Mouse (Mus musculus) urinary bladder, adult 18-20 months (tissue): Measurements from ENCODE around the gene Pdzd2.
"Not testable (repeated sequence)": the region's sequence is repeated elsewhere in the genome, so short reads cannot be mapped to it uniquely, and the experiment has no call there.

Experiments
- DNase-seq, 2 experiments: peaks; one replicate each; pipeline ENCODE4 v3.0.0; 2022; ENCODE audit warnings: low spot score in 2 of 2, mixed read lengths in 2 of 2

Pdzd2 gene

GRCm38 (mm10) chr15:12376491-12377069 is 363.1 kb downstream of the Pdzd2 start:
- DNase-seq, result no peak

GRCm38 (mm10) chr15:12375641-12376311 is 363.9 kb downstream of the Pdzd2 start:
- DNase-seq, result peak; percentile 53 to 60

- no peak for DNase-seq
Observed at GRCm38 (mm10) chr15:12374916-12375315, 364.8 kb downstream of the Pdzd2 start.

- no peak for DNase-seq
Observed at GRCm38 (mm10) chr15:12373918-12374317, 365.8 kb downstream of the Pdzd2 start.

GRCm38 (mm10) chr15:12373496-12373895 is 366.2 kb downstream of the Pdzd2 start:
- DNase-seq, result no peak

- DNase-seq, result peak in 1 of 2 experiments; percentile 51
Observed at GRCm38 (mm10) chr15:12371183-12371582, 368.5 kb downstream of the Pdzd2 start.

GRCm38 (mm10) chr15:12370096-12370495 is 369.6 kb downstream of the Pdzd2 start:
- no peak for DNase-seq

GRCm38 (mm10) chr15:12368850-12369249 is 370.9 kb downstream of the Pdzd2 start:
- no peak for DNase-seq

- DNase-seq, result no peak
Observed at GRCm38 (mm10) chr15:12368357-12368756, 371.4 kb downstream of the Pdzd2 start.

GRCm38 (mm10) chr15:12367306-12368080 is 372.2 kb downstream of the Pdzd2 start:
- DNase-seq, result no peak

- DNase-seq, result not testable (repeated sequence)
Observed at GRCm38 (mm10) chr15:12366580-12367305, 373.0 kb downstream of the Pdzd2 start.

GRCm38 (mm10) chr15:12366072-12366469 is 373.7 kb downstream of the Pdzd2 start:
- DNase-seq, result no peak

GRCm38 (mm10) chr15:12365416-12366071 is 374.2 kb downstream of the Pdzd2 start:
- no peak for DNase-seq

- DNase-seq, result no peak
Observed at GRCm38 (mm10) chr15:12364096-12364495, 375.6 kb downstream of the Pdzd2 start.

- DNase-seq, result no peak
Observed at GRCm38 (mm10) chr15:12362701-12363040, 377.1 kb downstream of the Pdzd2 start.

- no peak for DNase-seq
Observed at GRCm38 (mm10) chr15:12362001-12362700, 377.6 kb downstream of the Pdzd2 start.

- no peak for DNase-seq
Observed at GRCm38 (mm10) chr15:12360519-12361212, 379.1 kb downstream of the Pdzd2 start.

GRCm38 (mm10) chr15:12358384-12358783 is 381.3 kb downstream of the Pdzd2 start:
- DNase-seq, result no peak

- DNase-seq, result no peak
Observed at GRCm38 (mm10) chr15:12357459-12357858, 382.3 kb downstream of the Pdzd2 start.

GRCm38 (mm10) chr15:12355907-12356306 is 383.8 kb downstream of the Pdzd2 start:
- no peak for DNase-seq
